Mouse (Mus musculus): ENCODE data around the gene Snrpa1. TPM values are rescaled to one million over a fixed set of nuclear protein-coding genes. Genes with fewer than 3 reads are reported as not detected.
"Not testable (repeated sequence)": the region's sequence is repeated elsewhere in the genome, so short reads cannot be mapped to it uniquely, and the experiment has no call there.

The Snrpa1 gene
- total RNA-seq (2017), result 28.4 and 38.1 TPM in 2 replicates

GRCm38 (mm10) chr7:66058703-66059102 lies at the start of gene Snrpa1:
Snrpa1 (plus strand) TSS chr7:66059003.
- ATAC-seq (ENCODE audit: extremely low read depth, insufficient number of reproducible peaks, low FRiP score, poor library complexity, severe bottlenecking), result no peak

- no peak for ATAC-seq (ENCODE audit: extremely low read depth, insufficient number of reproducible peaks, low FRiP score, poor library complexity, severe bottlenecking)
These were observed 48.3 kb upstream of the Snrpa1 start for GRCm38 (mm10) chr7:66010518-66010917.

GRCm38 (mm10) chr7:66027747-66028146 lies 31.1 kb upstream of the Snrpa1 start:
- no peak for ATAC-seq (ENCODE audit: extremely low read depth, insufficient number of reproducible peaks, low FRiP score, poor library complexity, severe bottlenecking)

- no peak for ATAC-seq (ENCODE audit: extremely low read depth, insufficient number of reproducible peaks, low FRiP score, poor library complexity, severe bottlenecking)
These were observed 29.9 kb upstream of the Snrpa1 start for GRCm38 (mm10) chr7:66028766-66029512.

GRCm38 (mm10) chr7:66036809-66037208 lies 22.0 kb upstream of the Snrpa1 start:
- ATAC-seq (ENCODE audit: extremely low read depth, insufficient number of reproducible peaks, low FRiP score, poor library complexity, severe bottlenecking), result no peak

GRCm38 (mm10) chr7:66038261-66038660 lies 20.5 kb upstream of the Snrpa1 start:
- ATAC-seq (ENCODE audit: extremely low read depth, insufficient number of reproducible peaks, low FRiP score, poor library complexity, severe bottlenecking), result no peak

GRCm38 (mm10) chr7:66038730-66039129 lies 20.1 kb upstream of the Snrpa1 start:
- ATAC-seq (ENCODE audit: extremely low read depth, insufficient number of reproducible peaks, low FRiP score, poor library complexity, severe bottlenecking), result no peak

GRCm38 (mm10) chr7:66040026-66040814 lies 18.6 kb upstream of the Snrpa1 start:
- no peak for ATAC-seq (ENCODE audit: extremely low read depth, insufficient number of reproducible peaks, low FRiP score, poor library complexity, severe bottlenecking)

GRCm38 (mm10) chr7:66043552-66044459 lies 15.0 kb upstream of the Snrpa1 start, which contains the start of gene Gm45213:
Gm45213 (plus strand) TSS chr7:66043602.
- no peak for ATAC-seq (ENCODE audit: extremely low read depth, insufficient number of reproducible peaks, low FRiP score, poor library complexity, severe bottlenecking)

GRCm38 (mm10) chr7:66044617-66045016 lies 14.2 kb upstream of the Snrpa1 start:
- ATAC-seq (ENCODE audit: extremely low read depth, insufficient number of reproducible peaks, low FRiP score, poor library complexity, severe bottlenecking), result no peak

- no peak for ATAC-seq (ENCODE audit: extremely low read depth, insufficient number of reproducible peaks, low FRiP score, poor library complexity, severe bottlenecking)
These were observed 11.6 kb upstream of the Snrpa1 start for GRCm38 (mm10) chr7:66046921-66047918.

- no peak for ATAC-seq (ENCODE audit: extremely low read depth, insufficient number of reproducible peaks, low FRiP score, poor library complexity, severe bottlenecking)
These were observed 10.8 kb upstream of the Snrpa1 start for GRCm38 (mm10) chr7:66047975-66048374.

- no peak for ATAC-seq (ENCODE audit: extremely low read depth, insufficient number of reproducible peaks, low FRiP score, poor library complexity, severe bottlenecking)
These were observed 10.2 kb upstream of the Snrpa1 start for GRCm38 (mm10) chr7:66048446-66049230.

GRCm38 (mm10) chr7:66053946-66054483 lies 4.8 kb upstream of the Snrpa1 start:
- no peak for ATAC-seq (ENCODE audit: extremely low read depth, insufficient number of reproducible peaks, low FRiP score, poor library complexity, severe bottlenecking)

- not testable (repeated sequence) for ATAC-seq (ENCODE audit: extremely low read depth, insufficient number of reproducible peaks, low FRiP score, poor library complexity, severe bottlenecking)
These were observed 3.4 kb upstream of the Snrpa1 start for GRCm38 (mm10) chr7:66055356-66055755.

- ATAC-seq (ENCODE audit: extremely low read depth, insufficient number of reproducible peaks, low FRiP score, poor library complexity, severe bottlenecking), result peak; percentile 94
These were observed 1.5 kb downstream of the Snrpa1 start for GRCm38 (mm10) chr7:66060066-66060956.

All from neutrophil, adult 5-6 weeks (primary cell).